Mouse (Mus musculus): ENCODE results near the gene Wdr64.
A peak's percentile ranks its signal among the peaks of the same experiment; 100 is the strongest.

Gene Wdr64

GRCm38 (mm10) chr1:175698293-175698692 is at the start of gene Wdr64:
Wdr64 (plus strand) TSS chr1:175698593.
- DNase-seq (ENCODE audit: low spot score in 2 of 2), result no peak

GRCm38 (mm10) chr1:175648615-175649014 is 49.8 kb upstream of the Wdr64 start:
- DNase-seq (ENCODE audit: low spot score in 2 of 2), result no peak

- DNase-seq (ENCODE audit: low spot score in 2 of 2), result no peak
These were observed 38.5 kb upstream of the Wdr64 start for GRCm38 (mm10) chr1:175659900-175660299.

GRCm38 (mm10) chr1:175668666-175669405 is 29.6 kb upstream of the Wdr64 start:
- no peak for DNase-seq (ENCODE audit: low spot score in 2 of 2)

- DNase-seq (ENCODE audit: low spot score in 2 of 2), result no peak
These were observed 28.9 kb upstream of the Wdr64 start for GRCm38 (mm10) chr1:175669456-175669855.

GRCm38 (mm10) chr1:175670042-175670441 is 28.4 kb upstream of the Wdr64 start:
- no peak for DNase-seq (ENCODE audit: low spot score in 2 of 2)

GRCm38 (mm10) chr1:175671626-175672025 is 26.8 kb upstream of the Wdr64 start:
- no peak for DNase-seq (ENCODE audit: low spot score in 2 of 2)

GRCm38 (mm10) chr1:175673563-175674325 is 24.6 kb upstream of the Wdr64 start:
- no peak for DNase-seq (ENCODE audit: low spot score in 2 of 2)

- DNase-seq (ENCODE audit: low spot score in 2 of 2), result no peak
These were observed 23.3 kb upstream of the Wdr64 start for GRCm38 (mm10) chr1:175675116-175675515.

- no peak for DNase-seq (ENCODE audit: low spot score in 2 of 2)
These were observed 20.9 kb upstream of the Wdr64 start for GRCm38 (mm10) chr1:175677459-175677858.

GRCm38 (mm10) chr1:175680995-175681394 is 17.4 kb upstream of the Wdr64 start:
- DNase-seq (ENCODE audit: low spot score in 2 of 2), result no peak

GRCm38 (mm10) chr1:175691686-175692245 is 6.6 kb upstream of the Wdr64 start:
- DNase-seq (ENCODE audit: low spot score in 2 of 2), result no peak

- peak; percentile 98 for DNase-seq (ENCODE audit: low spot score in 2 of 2)
These were observed 6.0 kb upstream of the Wdr64 start, which contains the start of the genes Opn3 and Chml for GRCm38 (mm10) chr1:175692246-175692996. Opn3 (minus strand) TSS chr1:175692776. Chml (minus strand) TSS chr1:175692901.

- no peak for DNase-seq (ENCODE audit: low spot score in 2 of 2)
These were observed 5.4 kb upstream of the Wdr64 start for GRCm38 (mm10) chr1:175692997-175693361.

GRCm38 (mm10) chr1:175693429-175693960 is 4.9 kb upstream of the Wdr64 start:
- DNase-seq (ENCODE audit: low spot score in 2 of 2), result peak; percentile 18 to 28

GRCm38 (mm10) chr1:175699375-175699774 is 982 bp downstream of the Wdr64 start:
- no peak for DNase-seq (ENCODE audit: low spot score in 2 of 2)

- DNase-seq (ENCODE audit: low spot score in 2 of 2), result no peak
These were observed 1.4 kb downstream of the Wdr64 start for GRCm38 (mm10) chr1:175699796-175700195.

- no peak for DNase-seq (ENCODE audit: low spot score in 2 of 2)
These were observed 2.8 kb downstream of the Wdr64 start for GRCm38 (mm10) chr1:175701145-175701544.

GRCm38 (mm10) chr1:175707599-175707998 is 9.2 kb downstream of the Wdr64 start:
- DNase-seq (ENCODE audit: low spot score in 2 of 2), result no peak

GRCm38 (mm10) chr1:175708013-175708412 is 9.6 kb downstream of the Wdr64 start:
- no peak for DNase-seq (ENCODE audit: low spot score in 2 of 2)

GRCm38 (mm10) chr1:175712338-175712909 is 14.0 kb downstream of the Wdr64 start:
- DNase-seq (ENCODE audit: low spot score in 2 of 2), result no peak

All from frontal cortex, postnatal 10 days (tissue).